Mouse (Mus musculus): ENCODE data around the gene Il22ra2. TPM values are rescaled to one million over a fixed set of nuclear protein-coding genes. Genes with fewer than 3 reads are reported as not detected.

The Il22ra2 gene
- polyA plus RNA-seq, 1 experiment, result not detected

DNA sequence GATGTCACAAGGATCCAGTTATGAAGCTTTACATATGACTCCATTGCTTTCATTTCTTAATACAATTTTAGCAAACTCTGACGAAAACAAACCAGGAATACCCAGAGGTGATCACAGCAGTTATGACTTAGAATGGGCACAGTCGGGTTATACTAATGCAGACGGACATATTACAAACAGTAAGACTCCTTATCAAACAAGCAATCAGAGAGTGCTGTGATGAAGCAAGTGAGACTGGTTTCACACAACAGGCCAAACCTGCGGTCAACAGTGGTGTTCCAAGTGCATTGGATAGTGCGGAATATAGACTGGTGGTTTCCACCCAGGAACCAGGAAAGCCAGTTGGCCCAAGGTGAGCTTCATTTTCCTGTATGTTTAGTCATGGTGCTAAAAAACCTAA is 17.1 kb downstream of the Il22ra2 start:
- Histone ChIP-seq H3K4me1 (replicated peaks; ENCODE audit: control insufficient read depth, insufficient read depth, low read length) (no peaks in the 10 kb centered on the region), H3K27me3 (ENCODE audit: control insufficient read depth, insufficient read depth, low read length) (no peaks in the 10 kb centered on the region), H3K27ac (ENCODE audit: control insufficient read depth, insufficient read depth, low read length) (no peak overlapping the region), H3K4me3 (ENCODE audit: control insufficient read depth, insufficient read depth, low read length) (no peak overlapping the region), H3K36me3 (ENCODE audit: control insufficient read depth, insufficient read depth, low read length) (no peaks in the 10 kb centered on the region)
- TF ChIP-seq CTCF (IDR thresholded peaks at IDR 0.05; ENCODE audit: borderline replicate concordance, control insufficient read depth, extremely low read depth, insufficient read depth, low read length, poor library complexity) (no peak), POLR2A (IDR thresholded peaks at IDR 0.05; ENCODE audit: control insufficient read depth, extremely low read depth, insufficient read depth, low read length, poor library complexity) (no peak)
- no peak for DNase-seq
- WGBS, result 97% methylated on average over 5 of the region's 5 CpGs

DNA sequence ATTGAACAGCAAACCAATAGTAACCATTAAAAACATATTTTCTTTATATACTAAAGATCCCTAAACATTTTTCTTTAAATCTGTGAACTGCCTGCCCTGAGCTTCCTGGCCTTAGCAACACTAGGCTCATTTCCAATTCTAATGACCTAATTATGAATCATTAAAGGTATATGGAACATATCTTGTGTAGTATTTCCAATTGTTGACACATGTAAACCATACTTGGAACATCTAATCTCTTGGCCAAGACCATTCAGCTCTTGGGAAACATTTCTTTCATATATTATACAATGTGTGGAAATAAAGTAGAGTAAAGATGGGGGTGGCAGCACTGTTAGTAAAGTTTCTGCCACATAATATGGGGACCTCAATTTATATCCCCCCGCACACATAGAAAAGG is 17.8 kb downstream of the Il22ra2 start:
- no peaks in the 10 kb centered on the region for H3K36me3 ChIP-seq (ENCODE audit: control insufficient read depth, insufficient read depth, low read length)
- no peak overlapping the region for H3K27ac ChIP-seq (ENCODE audit: control insufficient read depth, insufficient read depth, low read length)
- H3K4me3 ChIP-seq (ENCODE audit: control insufficient read depth, insufficient read depth, low read length), result no peak overlapping the region
- H3K27me3 ChIP-seq (ENCODE audit: control insufficient read depth, insufficient read depth, low read length), result no peaks in the 10 kb centered on the region
- DNase-seq, result no peak
- WGBS, result 95% methylated on average over 1 of the region's 1 CpGs
- 0 out of 2 replicates have a peak, but pooled peaks cover 2% of the 10 kb centered on the region for H3K4me1 ChIP-seq (replicated peaks; ENCODE audit: control insufficient read depth, insufficient read depth, low read length)
- TF ChIP-seq CTCF (IDR thresholded peaks at IDR 0.05; ENCODE audit: borderline replicate concordance, control insufficient read depth, extremely low read depth, insufficient read depth, low read length, poor library complexity), result no peak
- no peak for TF ChIP-seq POLR2A (IDR thresholded peaks at IDR 0.05; ENCODE audit: control insufficient read depth, extremely low read depth, insufficient read depth, low read length, poor library complexity)

DNA sequence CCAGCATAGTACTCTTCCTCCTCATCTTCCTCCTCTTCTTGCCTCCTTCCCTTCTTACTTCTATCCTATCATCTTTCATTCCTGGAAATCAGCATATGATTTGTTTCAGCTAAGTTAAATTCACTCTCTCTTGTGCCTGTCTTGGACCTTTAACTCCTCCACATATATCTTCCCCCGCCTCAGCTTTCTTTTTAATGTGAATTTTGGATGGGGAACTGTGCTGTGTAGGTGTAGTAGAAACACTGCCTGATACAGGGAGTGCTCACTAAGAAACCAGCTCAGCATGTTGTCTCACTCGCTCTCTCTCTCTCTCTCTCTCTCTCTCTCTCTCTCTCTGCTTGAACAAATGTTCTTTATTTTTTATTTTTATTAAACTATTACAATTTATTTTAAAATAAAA is 23.3 kb downstream of the Il22ra2 start:
- 98% methylated on average over 2 of the region's 2 CpGs for WGBS
- H3K27me3 ChIP-seq (ENCODE audit: control insufficient read depth, insufficient read depth, low read length), result no peaks in the 10 kb centered on the region
- TF ChIP-seq CTCF (IDR thresholded peaks at IDR 0.05; ENCODE audit: borderline replicate concordance, control insufficient read depth, extremely low read depth, insufficient read depth, low read length, poor library complexity) (no peak), POLR2A (IDR thresholded peaks at IDR 0.05; ENCODE audit: control insufficient read depth, extremely low read depth, insufficient read depth, low read length, poor library complexity) (no peak)
- 0 out of 2 replicates have a peak, but pooled peaks cover 2% of the 10 kb centered on the region for H3K4me1 ChIP-seq (replicated peaks; ENCODE audit: control insufficient read depth, insufficient read depth, low read length)
- no peak overlapping the region for H3K27ac ChIP-seq (ENCODE audit: control insufficient read depth, insufficient read depth, low read length)
- DNase-seq, result no peak
- H3K4me3 ChIP-seq (ENCODE audit: control insufficient read depth, insufficient read depth, low read length), result no peak overlapping the region
- H3K36me3 ChIP-seq (ENCODE audit: control insufficient read depth, insufficient read depth, low read length), result no peaks in the 10 kb centered on the region

DNA sequence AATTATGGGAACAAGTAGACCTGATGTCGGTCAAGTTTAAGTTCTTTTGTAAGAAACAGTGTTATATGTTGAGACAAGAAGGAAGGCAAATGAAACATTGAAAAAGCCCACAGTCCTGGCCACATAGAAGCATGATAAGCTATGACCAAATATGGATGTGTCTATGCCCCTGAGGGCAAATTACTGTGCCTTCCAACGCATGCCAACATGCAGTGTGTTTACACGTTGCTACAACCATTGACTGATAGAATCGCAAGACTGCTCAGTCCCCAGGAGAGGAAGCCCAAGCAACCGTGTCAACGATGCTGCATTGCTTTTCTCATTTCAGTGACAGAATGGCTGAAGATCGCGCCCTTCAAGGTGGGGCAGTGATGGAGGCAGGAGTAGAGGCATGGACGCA is 35.6 kb downstream of the Il22ra2 start:
- no peak overlapping the region for H3K27ac ChIP-seq (ENCODE audit: control insufficient read depth, insufficient read depth, low read length)
- no peak overlapping the region for H3K4me3 ChIP-seq (ENCODE audit: control insufficient read depth, insufficient read depth, low read length)
- no peak for TF ChIP-seq CTCF (IDR thresholded peaks at IDR 0.05; ENCODE audit: borderline replicate concordance, control insufficient read depth, extremely low read depth, insufficient read depth, low read length, poor library complexity)
- no peak for TF ChIP-seq POLR2A (IDR thresholded peaks at IDR 0.05; ENCODE audit: control insufficient read depth, extremely low read depth, insufficient read depth, low read length, poor library complexity)
- DNase-seq, result no peak
- 96% methylated on average over 9 of the region's 9 CpGs for WGBS
- H3K27me3 ChIP-seq (ENCODE audit: control insufficient read depth, insufficient read depth, low read length), result no peaks in the 10 kb centered on the region
- no peaks in the 10 kb centered on the region for H3K4me1 ChIP-seq (replicated peaks; ENCODE audit: control insufficient read depth, insufficient read depth, low read length)
- H3K36me3 ChIP-seq (ENCODE audit: control insufficient read depth, insufficient read depth, low read length), result no peaks in the 10 kb centered on the region

DNA sequence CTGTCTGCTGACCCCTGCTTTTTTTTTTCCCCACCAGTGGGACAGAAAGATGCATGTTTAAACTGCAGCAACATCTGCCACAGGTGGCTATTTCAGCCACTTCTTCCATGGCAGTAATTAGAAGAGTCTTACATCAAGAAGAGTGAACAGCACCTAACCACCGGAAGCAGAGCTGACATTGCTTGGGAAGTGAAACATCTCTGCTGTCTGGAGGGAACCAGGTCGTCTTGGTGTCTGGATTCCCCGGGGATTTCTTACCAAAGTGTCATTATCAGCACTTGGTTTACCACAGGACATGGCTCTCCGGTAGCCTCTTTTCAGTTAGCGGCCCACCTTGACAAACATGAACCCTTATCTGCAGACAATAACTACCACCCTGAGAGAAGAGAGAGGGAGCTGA is 38.2 kb downstream of the Il22ra2 start:
- Histone ChIP-seq H3K27ac (ENCODE audit: control insufficient read depth, insufficient read depth, low read length) (no peak overlapping the region), H3K4me3 (ENCODE audit: control insufficient read depth, insufficient read depth, low read length) (no peak overlapping the region), H3K4me1 (replicated peaks; ENCODE audit: control insufficient read depth, insufficient read depth, low read length) (no peaks in the 10 kb centered on the region), H3K27me3 (ENCODE audit: control insufficient read depth, insufficient read depth, low read length) (no peaks in the 10 kb centered on the region), H3K36me3 (ENCODE audit: control insufficient read depth, insufficient read depth, low read length) (no peaks in the 10 kb centered on the region)
- no peak for DNase-seq
- no peak for TF ChIP-seq POLR2A (IDR thresholded peaks at IDR 0.05; ENCODE audit: control insufficient read depth, extremely low read depth, insufficient read depth, low read length, poor library complexity)
- TF ChIP-seq CTCF (IDR thresholded peaks at IDR 0.05; ENCODE audit: borderline replicate concordance, control insufficient read depth, extremely low read depth, insufficient read depth, low read length, poor library complexity), result no peak
- WGBS, result 85% methylated on average over 5 of the region's 5 CpGs

DNA sequence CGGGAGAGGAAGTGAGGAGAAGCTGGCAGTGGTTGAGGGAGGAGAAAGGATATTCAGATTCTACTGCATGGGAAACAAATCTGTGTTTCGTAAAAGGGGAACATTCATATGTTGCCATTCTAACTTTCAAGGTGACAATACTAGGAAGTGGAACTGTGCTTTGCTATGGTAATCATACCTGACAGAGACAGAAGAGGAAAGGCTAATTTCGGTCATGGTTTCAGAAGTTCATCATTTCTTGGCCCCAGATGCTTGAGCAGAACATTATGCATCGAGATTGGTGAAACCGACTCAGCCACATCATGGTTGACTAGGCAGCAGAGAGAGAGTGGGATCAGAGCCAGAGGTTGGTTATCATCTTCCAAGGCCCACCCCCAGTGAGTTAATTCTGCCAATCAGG is 47.2 kb downstream of the Il22ra2 start:
- Histone ChIP-seq H3K4me3 (ENCODE audit: control insufficient read depth, insufficient read depth, low read length) (no peak overlapping the region), H3K27ac (ENCODE audit: control insufficient read depth, insufficient read depth, low read length) (no peak overlapping the region), H3K4me1 (replicated peaks; ENCODE audit: control insufficient read depth, insufficient read depth, low read length) (peaks cover 5% of the 10 kb centered on the region; the same call in 1 of the 2 replicates), H3K27me3 (ENCODE audit: control insufficient read depth, insufficient read depth, low read length) (no peaks in the 10 kb centered on the region), H3K36me3 (ENCODE audit: control insufficient read depth, insufficient read depth, low read length) (no peaks in the 10 kb centered on the region)
- 60% methylated on average over 5 of the region's 5 CpGs for WGBS
- DNase-seq, result no peak
- TF ChIP-seq CTCF (IDR thresholded peaks at IDR 0.05; ENCODE audit: borderline replicate concordance, control insufficient read depth, extremely low read depth, insufficient read depth, low read length, poor library complexity), result no peak

DNA sequence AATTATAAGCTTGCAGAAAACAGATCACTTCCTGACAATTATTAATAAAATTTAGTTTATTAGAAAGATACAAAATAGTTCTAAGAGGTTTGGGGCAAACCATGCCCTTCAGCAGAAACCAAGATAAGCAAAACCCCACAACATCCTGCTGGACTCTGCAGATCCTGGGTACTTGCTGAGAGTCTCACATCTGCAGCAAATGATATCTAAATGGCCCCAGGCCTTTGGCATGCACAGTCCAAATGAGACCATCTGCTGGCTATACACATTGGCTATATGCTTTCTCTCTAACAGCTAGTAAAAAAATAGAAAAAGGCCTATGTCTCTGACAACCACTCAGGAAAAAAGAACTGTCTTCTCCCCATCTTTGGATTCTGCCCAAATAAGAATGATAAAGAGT is 50.2 kb downstream of the Il22ra2 start:
- H3K4me3 ChIP-seq (ENCODE audit: control insufficient read depth, insufficient read depth, low read length), result no peak overlapping the region
- H3K4me1 ChIP-seq (replicated peaks; ENCODE audit: control insufficient read depth, insufficient read depth, low read length), result peaks cover 5% of the 10 kb centered on the region; the same call in 1 of the 2 replicates
- H3K36me3 ChIP-seq (ENCODE audit: control insufficient read depth, insufficient read depth, low read length), result no peaks in the 10 kb centered on the region
- no peak for TF ChIP-seq POLR2A (IDR thresholded peaks at IDR 0.05; ENCODE audit: control insufficient read depth, extremely low read depth, insufficient read depth, low read length, poor library complexity)
- no peak for TF ChIP-seq CTCF (IDR thresholded peaks at IDR 0.05; ENCODE audit: borderline replicate concordance, control insufficient read depth, extremely low read depth, insufficient read depth, low read length, poor library complexity)
- H3K27ac ChIP-seq (ENCODE audit: control insufficient read depth, insufficient read depth, low read length), result no peak overlapping the region
- H3K27me3 ChIP-seq (ENCODE audit: control insufficient read depth, insufficient read depth, low read length), result no peaks in the 10 kb centered on the region
- DNase-seq, result no peak

Data from thymus, adult 2 months (tissue).